Mouse (Mus musculus) forebrain, embryonic 13.5 days (tissue): ENCODE results near the gene Aspa. TPM values are rescaled to one million over a fixed set of nuclear protein-coding genes. Genes with fewer than 3 reads are reported as not detected.
"Not testable (repeated sequence)": the region's sequence is repeated elsewhere in the genome, so short reads cannot be mapped to it uniquely, and the experiment has no call there.

Experiments
- ATAC-seq: fragments of 200-750 bp; cut with Nextera tagmentation; 2 replicates; pipeline ENCODE4 v1.8.0; 2017
- H3K27ac ChIP-seq: fragments of 300-500 bp; sonication (generic); 2 replicates; pipeline ENCODE4 v1.5.1; 2015; ENCODE audit warnings: inconsistent platforms, mild to moderate bottlenecking, moderate library complexity
- H3K27me3 ChIP-seq: fragments of 300-500 bp; sonication (generic); 2 replicates; pipeline ENCODE4 v1.6.1; 2015; ENCODE audit warnings: mild to moderate bottlenecking, inconsistent platforms
- H3K36me3 ChIP-seq: fragments of 300-500 bp; sonication (generic); 2 replicates; pipeline ENCODE4 v1.6.1; 2015; ENCODE audit warnings: mild to moderate bottlenecking, inconsistent platforms; ENCODE audit not compliant: poor library complexity, severe bottlenecking
- H3K4me1 ChIP-seq: fragments of 300-500 bp; sonication (generic); 2 replicates; pipeline ENCODE4 v1.6.1; 2015; ENCODE audit warnings: inconsistent platforms
- H3K4me2 ChIP-seq: fragments of 300-500 bp; sonication (generic); 2 replicates; pipeline ENCODE4 v1.6.1; 2015; ENCODE audit warnings: inconsistent platforms, mild to moderate bottlenecking, moderate library complexity
- H3K4me3 ChIP-seq: fragments of 300-500 bp; sonication (generic); 2 replicates; pipeline ENCODE4 v1.5.1; 2015; ENCODE audit warnings: mild to moderate bottlenecking, inconsistent platforms
- H3K9ac ChIP-seq: fragments of 300-500 bp; sonication (generic); 2 replicates; pipeline ENCODE4 v1.6.1; 2015; ENCODE audit warnings: mild to moderate bottlenecking, inconsistent platforms
- H3K9me3 ChIP-seq: fragments of 300-500 bp; sonication (generic); replicated peaks from 2 replicates; pipeline ENCODE4 v1.6.1; 2016; ENCODE audit warnings: inconsistent platforms
- WGBS: fragments of 180-500 bp; shearing (Covaris S2); methylation state at CpG from one replicate; pipeline ENCODE4 v1.1.7; 2015; 5-methylcytosine and 5-hydroxymethylcytosine counted together
- polyA plus RNA-seq: library from polyadenylated mRNA; unstranded; fragments of >200 nt; fragmentation: Nextera tagmentation; extraction: Ambion mirVana; gene quantifications from 2 replicates; pipeline ENCODE4 v1.2.1, GENCODE M21; 2015

The Aspa gene
- not detected in 2 replicates for polyA plus RNA-seq

DNA sequence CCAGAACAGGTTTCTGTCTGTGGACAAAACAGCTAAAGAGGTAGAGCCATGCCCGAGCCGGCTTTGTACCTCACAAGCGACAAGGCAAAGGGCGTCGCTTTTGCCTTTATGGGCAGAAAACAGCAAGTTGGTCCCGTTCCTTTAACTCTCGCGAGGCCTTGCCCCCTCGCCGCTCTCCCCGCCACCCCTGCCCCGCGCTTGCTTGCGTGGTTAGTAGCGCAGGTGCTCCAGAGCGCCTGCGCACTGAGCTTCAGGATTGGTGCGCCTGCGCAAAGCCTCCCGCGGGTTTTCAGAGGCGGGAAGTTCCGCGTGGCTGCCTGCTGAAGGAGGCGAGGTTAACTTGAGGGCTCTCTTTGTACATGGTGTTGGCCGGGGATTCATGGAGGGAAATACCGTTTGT lies at the start of gene Aspa, which contains the start of the genes Gm49340 and Spata22:
Gene Aspa, minus strand, starts transcription at position 155 of the 400 bp plus-strand sequence.
Gene Gm49340, plus strand, starts transcription at position 300 of the 400 bp plus-strand sequence.
Gene Spata22, plus strand, starts transcription at position 300 of the 400 bp plus-strand sequence.
- H3K27ac ChIP-seq = no peak within 1 kb of the TSS
- H3K4me3 ChIP-seq = no peak within 1 kb of the TSS
- no peaks in the 10 kb centered on the region for H3K36me3 ChIP-seq
- 0 out of 2 replicates have a peak, but pooled peaks cover 5% of the 10 kb centered on the region for H3K9me3 ChIP-seq
- H3K27me3 ChIP-seq = no peaks in the 10 kb centered on the region
- no peak within 1 kb of the TSS for H3K4me2 ChIP-seq
- no peak for ATAC-seq
- 83% methylated on average over 27 of the region's 27 CpGs for WGBS
- H3K9ac ChIP-seq = no peak within 1 kb of the TSS
- no peaks in the 10 kb centered on the region for H3K4me1 ChIP-seq

DNA sequence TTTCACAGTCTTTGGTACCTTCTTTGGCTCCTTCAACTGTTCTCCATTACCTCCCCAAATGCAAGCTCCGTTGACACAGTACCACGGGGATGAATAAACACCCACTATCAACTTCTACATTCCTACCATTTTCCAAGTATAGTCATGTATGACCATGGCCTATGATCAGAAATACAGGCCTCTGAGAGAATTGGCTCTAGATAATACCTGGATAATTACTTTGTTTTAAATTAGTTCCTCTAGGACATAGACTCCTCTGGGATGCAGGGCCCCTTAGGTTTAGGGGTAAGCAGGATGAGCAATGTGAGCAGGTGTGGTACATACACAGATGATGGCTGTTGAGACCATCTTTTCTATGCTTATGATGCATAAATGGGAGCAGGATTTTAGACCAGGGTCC lies 41.5 kb upstream of the Aspa start, which contains the start of gene Olfr376:
Gene Olfr376, plus strand, starts transcription at position 301 of the 400 bp plus-strand sequence.
- Histone ChIP-seq H3K9me3 (no peaks in the 10 kb centered on the region), H3K4me2 (no peak within 1 kb of the TSS), H3K9ac (no peak within 1 kb of the TSS), H3K27ac (no peak within 1 kb of the TSS), H3K4me3 (no peak within 1 kb of the TSS), H3K4me1 (no peaks in the 10 kb centered on the region), H3K27me3 (no peaks in the 10 kb centered on the region), H3K36me3 (no peaks in the 10 kb centered on the region)
- 84% methylated on average over 2 of the region's 2 CpGs for WGBS
- no peak for ATAC-seq

DNA sequence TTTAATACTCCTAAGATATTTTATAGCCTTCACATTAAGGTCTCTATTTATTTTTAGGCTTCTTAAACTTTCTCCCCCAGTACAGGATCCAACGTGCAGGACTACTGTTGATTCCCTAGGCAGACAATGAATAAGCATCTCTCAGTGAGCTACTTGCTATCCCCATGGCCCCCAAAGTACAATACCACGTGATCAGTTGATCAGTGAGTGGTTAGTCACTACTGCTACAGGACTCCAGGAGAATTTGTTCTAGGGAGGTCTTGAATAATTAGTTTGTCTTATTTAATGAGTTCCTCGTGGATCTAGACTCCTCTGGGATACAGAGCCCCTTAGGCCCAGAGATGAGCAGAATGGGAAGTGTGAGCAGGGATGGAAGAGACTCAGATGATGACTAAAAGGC lies 21.1 kb upstream of the Aspa start, which contains the start of gene Olfr20:
Gene Olfr20, plus strand, starts transcription at position 301 of the 400 bp plus-strand sequence.
- Histone ChIP-seq H3K27me3 (no peaks in the 10 kb centered on the region), H3K4me3 (no peak within 1 kb of the TSS), H3K9me3 (no peaks in the 10 kb centered on the region), H3K36me3 (no peaks in the 10 kb centered on the region), H3K9ac (no peak within 1 kb of the TSS), H3K4me2 (no peak within 1 kb of the TSS), H3K4me1 (no peaks in the 10 kb centered on the region), H3K27ac (no peak within 1 kb of the TSS)
- no peak for ATAC-seq
- WGBS = 47% methylated on average over 3 of the region's 3 CpGs

DNA sequence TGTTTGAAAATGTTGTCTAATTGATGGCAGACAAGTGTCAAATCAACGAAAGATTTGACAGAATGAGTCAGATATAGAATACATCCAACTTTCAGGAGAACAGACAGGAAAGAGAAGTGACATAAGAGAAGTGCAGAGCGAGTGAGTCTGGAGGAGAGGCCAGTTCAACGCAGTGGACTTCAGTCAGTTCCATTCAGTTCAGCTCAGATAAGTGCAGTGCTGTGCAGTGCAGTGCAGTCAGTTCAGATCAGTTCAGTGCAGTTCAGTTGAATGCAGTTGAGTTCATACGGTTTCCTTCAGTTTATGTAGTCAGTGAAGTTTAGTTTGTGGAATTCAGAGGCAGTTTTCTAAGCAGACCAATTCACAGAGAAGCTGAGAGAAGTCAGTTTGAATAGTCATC lies 7.5 kb upstream of the Aspa start:
- Histone ChIP-seq H3K4me3 (no peak overlapping the region), H3K9me3 (no peaks in the 10 kb centered on the region), H3K36me3 (no peaks in the 10 kb centered on the region), H3K27me3 (no peaks in the 10 kb centered on the region), H3K27ac (no peak overlapping the region), H3K4me2 (no peak overlapping the region), H3K9ac (no peak overlapping the region), H3K4me1 (no peaks in the 10 kb centered on the region)
- 83% methylated on average over 4 of the region's 4 CpGs for WGBS
- no peak for ATAC-seq

DNA sequence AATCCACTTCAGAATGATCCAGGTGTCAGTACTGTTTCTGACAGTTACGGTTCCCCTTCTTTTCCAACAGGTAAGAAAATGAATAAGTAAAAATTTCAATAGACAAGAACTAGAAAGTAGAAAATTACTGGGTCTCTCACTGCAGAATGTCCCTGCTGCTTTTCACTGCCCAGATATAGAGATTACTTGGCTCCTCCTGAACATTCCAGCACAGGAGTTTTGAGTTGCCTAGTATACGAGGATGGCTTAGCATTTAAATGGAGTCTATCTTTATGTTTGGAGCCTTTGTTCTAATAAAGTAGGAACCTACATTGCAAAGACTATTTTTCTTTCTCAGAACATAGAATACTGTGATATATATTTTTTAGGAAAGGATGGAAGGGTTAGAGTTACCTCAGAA lies 4.0 kb upstream of the Aspa start:
- 76% methylated on average over 2 of the region's 2 CpGs for WGBS
- no peak for ATAC-seq

DNA sequence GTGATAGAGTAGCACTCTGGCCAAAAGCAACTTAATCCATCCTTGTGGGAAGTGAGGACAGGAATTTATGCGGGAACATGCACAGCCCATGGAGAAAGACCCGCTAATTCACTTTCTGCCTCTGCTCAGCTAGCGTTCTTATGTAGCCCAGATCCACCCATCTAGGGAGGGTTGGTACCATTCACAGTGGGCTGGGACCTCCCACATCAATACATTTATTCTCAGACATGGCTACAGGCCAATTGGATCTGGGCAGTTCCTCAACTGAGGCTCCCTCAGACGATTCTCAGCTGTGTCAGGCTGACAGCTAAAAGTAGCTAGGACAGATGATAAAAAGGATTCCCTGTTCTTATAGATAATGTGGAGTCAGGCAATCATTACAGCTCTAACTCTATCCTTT lies 2.0 kb downstream of the Aspa start:
- Histone ChIP-seq H3K27ac (no peak overlapping the region), H3K4me1 (no peaks in the 10 kb centered on the region), H3K27me3 (no peaks in the 10 kb centered on the region), H3K36me3 (no peaks in the 10 kb centered on the region), H3K9ac (no peak overlapping the region), H3K4me2 (no peak overlapping the region), H3K4me3 (no peak overlapping the region), H3K9me3 (0 out of 2 replicates have a peak, but pooled peaks cover 5% of the 10 kb centered on the region)
- 84% methylated on average over 4 of the region's 4 CpGs for WGBS
- ATAC-seq = no peak

More for the DNA sequence above, 4.0 kb upstream of the Aspa start:
- H3K27me3 ChIP-seq = no peaks in the 10 kb centered on the region
- H3K9ac ChIP-seq = no peak overlapping the region
- H3K27ac ChIP-seq = no peak overlapping the region
- H3K4me2 ChIP-seq = no peak overlapping the region
- H3K4me3 ChIP-seq = no peak overlapping the region
- 0 out of 2 replicates have a peak, but pooled peaks cover 5% of the 10 kb centered on the region for H3K9me3 ChIP-seq
- H3K36me3 ChIP-seq = no peaks in the 10 kb centered on the region
- H3K4me1 ChIP-seq = no peaks in the 10 kb centered on the region

DNA sequence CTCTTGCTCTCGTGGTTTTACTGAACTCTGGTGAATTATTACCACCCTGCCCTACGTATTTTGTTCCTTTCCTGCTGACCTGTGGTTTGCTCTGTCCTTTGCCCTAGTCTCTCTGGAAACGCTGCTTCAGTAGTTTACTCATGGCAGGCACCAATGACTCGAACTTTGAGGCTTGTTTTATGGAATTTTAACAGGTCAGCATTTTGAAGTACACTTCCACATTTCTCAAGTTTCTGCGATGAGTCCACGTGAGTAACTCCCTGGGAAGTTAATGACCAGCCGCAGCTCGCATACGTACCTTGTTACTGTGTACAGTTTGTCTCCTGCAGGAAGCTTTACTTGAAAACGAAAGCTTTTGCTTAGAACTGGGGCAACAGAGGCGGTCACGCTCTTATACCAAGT lies 2.9 kb downstream of the Aspa start:
- no peaks in the 10 kb centered on the region for H3K36me3 ChIP-seq
- 78% methylated on average over 12 of the region's 12 CpGs for WGBS
- ATAC-seq = no peak

DNA sequence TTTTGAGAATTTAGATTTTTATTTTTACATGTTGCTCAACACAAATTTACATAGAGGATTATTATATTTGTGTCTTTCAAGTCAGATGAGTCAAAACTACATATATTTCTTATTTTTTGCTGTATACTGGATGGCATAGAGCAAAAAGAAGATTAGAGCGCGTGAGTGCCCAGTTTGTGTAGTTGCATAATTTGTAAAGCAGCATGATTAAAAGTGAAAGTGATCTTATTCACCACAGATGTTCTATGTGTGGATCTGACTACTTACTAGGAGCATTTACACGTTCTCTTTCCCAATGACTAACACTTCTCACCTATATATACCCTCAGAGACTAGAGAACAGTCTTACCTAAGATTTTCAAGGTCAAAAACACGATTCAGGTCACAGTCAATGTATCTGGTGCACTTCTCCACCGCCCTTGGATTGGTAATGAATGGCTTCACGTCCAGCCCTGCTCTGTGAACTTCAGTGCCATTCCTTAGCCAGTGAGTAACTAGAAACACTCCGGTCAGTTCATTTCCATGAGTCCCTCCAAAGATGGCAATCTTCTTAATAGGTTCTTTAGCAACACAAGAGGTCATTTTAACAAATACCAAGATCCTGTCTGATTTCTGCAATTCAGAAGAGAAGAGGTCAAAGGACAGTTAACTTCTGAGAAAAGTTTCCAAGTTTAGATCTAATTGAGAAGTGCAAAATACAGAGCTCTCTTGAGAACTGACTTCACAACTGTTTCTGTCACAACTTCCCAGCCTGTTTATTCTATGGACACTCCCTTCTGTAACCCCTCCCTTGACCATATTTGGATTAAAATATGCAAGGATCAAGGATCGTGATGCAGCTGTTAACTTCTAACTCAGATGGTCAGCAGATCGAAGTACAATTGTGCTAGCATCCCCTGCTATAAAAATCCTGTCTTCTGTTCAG lies 5.2 kb downstream of the Aspa start:
- Histone ChIP-seq H3K4me2 (no peak overlapping the region), H3K4me3 (no peak overlapping the region), H3K27me3 (no peaks in the 10 kb centered on the region), H3K9ac (no peak overlapping the region), H3K36me3 (no peaks in the 10 kb centered on the region), H3K9me3 (no peaks in the 10 kb centered on the region), H3K4me1 (no peaks in the 10 kb centered on the region), H3K27ac (no peak overlapping the region)
- 76% methylated on average over 9 of the region's 9 CpGs for WGBS
- no peak for ATAC-seq

More for the DNA sequence above, 2.9 kb downstream of the Aspa start:
- 0 out of 2 replicates have a peak, but pooled peaks cover 5% of the 10 kb centered on the region for H3K9me3 ChIP-seq
- no peak overlapping the region for H3K4me2 ChIP-seq
- H3K9ac ChIP-seq = no peak overlapping the region
- no peaks in the 10 kb centered on the region for H3K27me3 ChIP-seq
- no peak overlapping the region for H3K4me3 ChIP-seq
- no peaks in the 10 kb centered on the region for H3K4me1 ChIP-seq
- H3K27ac ChIP-seq = no peak overlapping the region

DNA sequence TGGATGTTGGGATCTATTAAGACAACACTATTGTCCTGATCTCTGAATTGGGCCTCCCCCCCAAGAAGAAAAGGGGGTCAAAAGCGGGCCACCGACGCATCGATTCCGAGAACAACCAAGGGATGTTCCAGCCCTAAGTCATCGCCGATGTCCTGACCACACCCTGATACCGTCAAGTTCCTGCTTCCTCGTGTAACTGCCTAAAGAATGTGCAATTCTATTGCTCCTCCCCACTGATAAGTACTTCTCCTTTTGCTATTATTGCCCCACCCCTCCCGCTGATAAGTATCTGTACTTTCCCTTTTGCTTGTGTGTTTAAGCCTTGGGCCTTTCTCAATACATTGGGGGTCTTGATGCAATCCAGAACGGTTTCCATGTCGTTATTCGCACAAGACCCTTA lies 8.3 kb downstream of the Aspa start:
- H3K9ac ChIP-seq = not testable (repeated sequence)

DNA sequence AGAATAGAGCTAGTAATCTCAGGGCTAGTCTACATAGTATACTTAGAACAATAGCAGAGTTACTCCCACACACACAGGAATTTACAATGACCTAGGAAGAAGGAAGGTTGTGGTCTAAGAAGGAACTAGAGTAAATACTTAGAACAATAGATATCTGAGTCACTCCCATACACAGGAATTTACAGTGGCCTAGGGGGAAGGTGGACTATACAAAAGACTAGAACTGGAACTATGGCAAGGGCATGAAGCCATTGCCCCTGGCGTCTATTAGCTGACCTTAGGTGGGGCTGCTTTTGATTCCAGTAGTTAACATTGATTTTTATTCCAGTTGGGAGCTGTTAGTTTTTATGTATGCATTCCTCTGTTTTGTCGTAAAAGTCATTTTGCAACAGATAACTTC lies 10.8 kb downstream of the Aspa start:
- ATAC-seq = not testable (repeated sequence)

More for the DNA sequence above, 8.3 kb downstream of the Aspa start:
- ATAC-seq, H3K4me1 ChIP-seq, H3K27ac ChIP-seq, H3K36me3 ChIP-seq, H3K4me2 ChIP-seq, H3K27me3 ChIP-seq, H3K4me3 ChIP-seq, H3K9me3 ChIP-seq: not testable (repeated sequence)
- WGBS = 95% methylated on average over 13 of the region's 13 CpGs

DNA sequence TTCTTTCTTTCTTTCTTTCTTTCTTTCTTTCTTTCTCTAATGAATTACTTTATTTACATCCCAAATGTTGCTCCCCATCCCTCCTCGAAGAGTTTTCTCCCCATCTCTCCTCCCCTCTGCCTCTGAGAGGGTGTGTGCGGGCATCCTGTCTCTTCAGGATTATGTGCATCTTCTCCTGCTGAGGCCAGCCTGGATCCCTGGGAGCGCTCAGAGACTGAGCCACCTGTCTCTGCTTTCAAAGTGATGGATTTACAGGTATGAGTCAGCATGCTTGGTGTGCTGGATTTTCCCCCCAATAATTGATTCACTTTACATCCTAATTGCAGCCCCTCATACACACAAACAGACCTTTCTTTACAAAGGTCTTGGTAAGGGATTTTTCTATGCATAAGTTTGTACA lies 13.4 kb downstream of the Aspa start:
- Histone ChIP-seq H3K4me2 (no peak overlapping the region), H3K36me3 (no peaks in the 10 kb centered on the region), H3K27me3 (no peaks in the 10 kb centered on the region), H3K9me3 (no peaks in the 10 kb centered on the region), H3K4me1 (no peaks in the 10 kb centered on the region), H3K27ac (no peak overlapping the region), H3K4me3 (no peak overlapping the region), H3K9ac (no peak overlapping the region)
- WGBS = 41% methylated on average over 3 of the region's 3 CpGs
- ATAC-seq = no peak

More for the DNA sequence above, 10.8 kb downstream of the Aspa start:
- not testable (repeated sequence) for H3K4me2 ChIP-seq, H3K36me3 ChIP-seq, H3K4me3 ChIP-seq, H3K27me3 ChIP-seq, H3K9ac ChIP-seq, H3K4me1 ChIP-seq, H3K9me3 ChIP-seq, H3K27ac ChIP-seq
- 88% methylated on average over 2 of the region's 2 CpGs for WGBS

DNA sequence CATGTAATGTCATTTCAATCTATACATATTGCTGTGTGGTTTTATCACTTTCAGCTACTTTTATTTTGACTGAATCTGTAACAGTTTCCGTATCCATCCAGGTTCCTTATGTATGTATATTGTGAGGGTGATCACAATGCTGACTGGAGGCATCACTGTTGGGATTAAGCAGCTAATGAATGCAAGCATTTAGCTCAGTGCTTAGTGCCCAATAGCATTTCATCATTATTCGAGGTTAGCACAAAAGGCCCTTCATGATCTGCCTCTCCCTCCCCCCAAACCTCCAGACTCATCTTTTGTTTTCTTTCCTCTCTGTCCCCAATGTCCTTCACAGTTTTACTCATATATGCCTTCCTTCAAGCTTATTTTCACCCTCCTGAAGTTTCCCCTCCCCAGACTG lies 26.3 kb downstream of the Aspa start:
- ATAC-seq = no peak
- WGBS = 8% methylated on average over 2 of the region's 2 CpGs
- no peaks in the 10 kb centered on the region for H3K9me3 ChIP-seq
- H3K36me3 ChIP-seq = no peaks in the 10 kb centered on the region
- H3K9ac ChIP-seq = no peak overlapping the region
- no peaks in the 10 kb centered on the region for H3K27me3 ChIP-seq
- no peak overlapping the region for H3K27ac ChIP-seq
- H3K4me2 ChIP-seq = no peak overlapping the region
- H3K4me3 ChIP-seq = no peak overlapping the region
- peaks cover 6% of the 10 kb centered on the region for H3K4me1 ChIP-seq
